Mouse (Mus musculus) large intestine, adult 2 months (tissue): ENCODE data around the gene 2200002D01Rik. TPM values are rescaled to one million over a fixed set of nuclear protein-coding genes. Genes with fewer than 3 reads are reported as not detected.
A peak's percentile ranks its signal among the peaks of the same experiment; 100 is the strongest.
"Not testable (repeated sequence)": the region's sequence is repeated elsewhere in the genome, so short reads cannot be mapped to it uniquely, and the experiment has no call there.

ENCODE experiments used
- DNase-seq: peaks from one replicate; pipeline ENCODE4 v3.0.0-alpha.2; 2012; ENCODE audit warnings: low read depth, low spot score
- WGBS: fragments of 180-500 bp; shearing (Covaris S2); methylation state at CpG from one replicate; pipeline ENCODE4 v1.1.7; 2018; 5-methylcytosine and 5-hydroxymethylcytosine counted together
- polyA plus RNA-seq: library from polyadenylated mRNA; depleted of rRNA; stranded (reverse); fragments of >200 nt; gene quantifications from 2 replicates; pipeline ENCODE4 v1.2.3, GENCODE M21; 2012; rRNA removed

Gene 2200002D01Rik
- polyA plus RNA-seq, 1 experiment: 527 TPM

DNA sequence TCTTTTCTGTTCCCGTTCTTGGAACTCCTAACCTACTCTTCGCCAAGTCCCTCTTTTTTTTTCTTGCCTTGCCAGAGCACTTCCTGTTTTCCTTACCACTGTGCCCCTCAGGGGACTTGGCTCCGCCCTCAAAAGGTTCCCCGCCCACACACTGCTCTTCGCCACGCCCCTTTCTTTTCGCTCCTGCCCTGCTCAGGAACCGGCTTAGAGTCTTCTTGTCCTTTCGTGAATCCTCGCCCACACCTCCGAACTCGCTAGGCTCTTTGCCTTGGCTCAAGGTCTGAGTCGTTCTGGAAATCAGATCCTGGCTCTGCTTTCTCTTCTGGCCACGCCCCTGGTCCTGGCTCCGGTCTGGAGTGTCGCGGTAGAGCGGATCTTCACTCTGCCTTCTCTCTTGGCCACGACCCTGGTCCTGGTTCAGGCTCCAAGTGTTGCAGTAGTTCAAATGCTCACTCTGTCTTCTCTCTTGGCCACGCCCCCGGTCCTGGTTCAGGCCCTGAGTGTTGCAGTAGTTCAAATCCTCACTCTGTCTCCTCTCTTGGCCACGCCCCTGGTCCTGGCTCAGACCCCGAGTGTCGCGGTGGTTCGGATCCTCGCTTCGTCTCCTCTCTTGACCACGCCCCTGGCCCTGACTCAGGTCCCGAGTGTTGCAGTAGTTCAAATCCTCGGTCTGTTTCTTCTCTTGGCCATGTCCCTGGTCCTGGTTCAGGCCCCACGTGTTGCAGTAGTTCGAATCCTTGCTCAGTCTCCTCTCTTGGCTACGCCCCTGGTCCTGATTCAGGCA is 36.7 kb downstream of the 2200002D01Rik start:
- DNase-seq: peak; percentile 37
- WGBS: 4% methylated on average over 34 of the region's 34 CpGs

DNA sequence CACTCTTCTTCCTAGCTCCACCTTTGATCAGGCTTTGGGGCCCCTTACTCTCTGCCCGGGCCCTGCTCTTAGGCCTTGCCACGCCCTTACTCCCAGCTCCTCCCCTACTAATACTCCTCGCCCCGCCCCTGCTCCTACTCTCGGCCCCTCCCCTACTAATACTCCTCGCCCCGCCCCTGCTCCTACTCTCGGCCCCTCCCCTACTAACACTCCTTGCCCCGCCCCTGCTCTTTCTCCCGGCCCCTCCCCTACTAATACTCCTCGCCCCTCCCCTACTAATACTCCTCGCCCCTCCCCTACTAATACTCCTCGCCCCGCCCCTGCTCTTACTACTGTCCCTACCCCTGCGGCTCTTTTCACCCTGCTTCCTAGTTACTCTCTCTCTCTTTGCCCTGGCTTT is 37.3 kb downstream of the 2200002D01Rik start:
- DNase-seq: not testable (repeated sequence)
- WGBS: 15% methylated on average over 15 of the region's 15 CpGs

DNA sequence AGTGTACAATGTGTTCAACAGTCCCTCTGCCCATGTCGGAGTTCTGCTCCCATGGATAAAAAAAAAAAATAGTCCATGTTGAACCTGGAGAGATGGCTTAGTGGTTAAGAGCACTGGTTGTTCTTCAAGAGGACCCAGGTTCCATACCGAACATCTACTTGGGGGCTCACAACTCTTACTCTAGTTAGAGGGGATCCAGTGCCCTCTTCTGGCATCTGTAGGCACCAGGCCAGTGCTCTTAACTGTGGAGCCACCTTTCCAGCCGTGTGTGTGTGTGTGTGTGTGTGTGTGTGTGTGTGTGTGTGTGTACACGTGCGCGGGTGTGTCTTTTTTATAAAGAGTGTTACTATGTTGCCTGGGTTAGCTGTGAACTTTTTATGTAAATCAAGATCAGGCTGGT is 45.7 kb downstream of the 2200002D01Rik start:
- 60% methylated on average over 6 of the region's 6 CpGs for WGBS
- no peak for DNase-seq

Other genes starting within 250 kb of the 2200002D01Rik start
- gene Ryr1, start 123.3 kb downstream of the 2200002D01Rik start, polyA plus RNA-seq: 0.09 and 0.11 TPM in 2 replicates
- 2.1 and 2.9 TPM in 2 replicates for gene Rasgrp4, start 113.6 kb downstream of the 2200002D01Rik start, polyA plus RNA-seq
- 115 and 131 TPM in 2 replicates for gene Fam98c, start 92.2 kb downstream of the 2200002D01Rik start, polyA plus RNA-seq
- 0.40 and 0.47 TPM in 2 replicates for gene Ggn, start 78.3 kb downstream of the 2200002D01Rik start, polyA plus RNA-seq
- 1.1 and 1.8 TPM in 2 replicates for gene Spred3, start 78.1 kb downstream of the 2200002D01Rik start, polyA plus RNA-seq
- gene Psmd8, start 67.8 kb downstream of the 2200002D01Rik start, polyA plus RNA-seq: 201 and 229 TPM in 2 replicates
- gene Catsperg1, start 34.4 kb downstream of the 2200002D01Rik start, polyA plus RNA-seq: 0.56 and 0.80 TPM in 2 replicates
- 26.5 and 33.1 TPM in 2 replicates for gene Kcnk6, start 16.0 kb downstream of the 2200002D01Rik start, polyA plus RNA-seq
- 49.5 and 53.2 TPM in 2 replicates for gene Yif1b, start 10.1 kb downstream of the 2200002D01Rik start, polyA plus RNA-seq
- 1,158 and 1,420 TPM in 2 replicates for gene Spint2, start 33.4 kb upstream of the 2200002D01Rik start, polyA plus RNA-seq
- 31.2 and 33.4 TPM in 2 replicates for gene Ppp1r14a, start 40.8 kb upstream of the 2200002D01Rik start, polyA plus RNA-seq
- 0.45 and 0.55 TPM in 2 replicates for gene Dpf1, start 55.5 kb upstream of the 2200002D01Rik start, polyA plus RNA-seq